Mouse (Mus musculus): ENCODE data around the gene Nrp1. TPM values are rescaled to one million over a fixed set of nuclear protein-coding genes. Genes with fewer than 3 reads are reported as not detected.

The Nrp1 gene
- polyA plus RNA-seq, 1 experiment from 2014 or later, result 48.5 TPM

DNA sequence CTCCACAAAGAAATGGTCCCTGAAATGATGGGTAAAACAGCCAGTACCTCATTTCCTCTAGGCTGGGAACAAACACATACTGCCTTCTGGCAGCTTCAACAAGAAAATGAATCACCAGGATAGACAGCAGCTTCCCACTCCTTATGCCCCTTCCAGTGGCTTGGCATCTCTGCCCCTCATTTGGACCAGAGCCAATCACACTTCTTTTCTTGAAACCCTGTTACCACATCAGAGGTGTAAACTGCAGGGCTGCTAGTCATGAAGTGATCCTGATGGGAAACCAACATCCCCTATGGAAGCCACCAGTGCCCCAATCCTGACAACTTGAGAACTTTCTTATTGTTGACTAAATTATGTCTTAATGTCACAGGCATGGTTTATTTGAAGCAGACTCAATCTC lies 150.3 kb downstream of the Nrp1 start:
- no peak overlapping the region for H3K4me3 ChIP-seq (ENCODE audit: low read depth, low read length)
- no peaks in the 10 kb centered on the region for H3K4me1 ChIP-seq (replicated peaks; ENCODE audit: control insufficient read depth, insufficient read depth, low read length)
- ATAC-seq (replicated peaks; ENCODE audit: low FRiP score) (no peak), DNase-seq (ENCODE audit: low spot score) (no peak)
- no peaks in the 10 kb centered on the region for H3K36me3 ChIP-seq (ENCODE audit: control insufficient read depth, insufficient read depth, low read length)
- H3K27me3 ChIP-seq (replicated peaks; ENCODE audit: control insufficient read depth, insufficient read depth, low read length), result no peaks in the 10 kb centered on the region
- no peaks in the 10 kb centered on the region for H3K9me3 ChIP-seq (ENCODE audit: control insufficient read depth, low read length)
- H3K27ac ChIP-seq (ENCODE audit: low read depth, low read length), result no peak overlapping the region
- H3K4me2 ChIP-seq, result no peak overlapping the region
- H3K9ac ChIP-seq (ENCODE audit: low read depth, low read length), result no peak overlapping the region

DNA sequence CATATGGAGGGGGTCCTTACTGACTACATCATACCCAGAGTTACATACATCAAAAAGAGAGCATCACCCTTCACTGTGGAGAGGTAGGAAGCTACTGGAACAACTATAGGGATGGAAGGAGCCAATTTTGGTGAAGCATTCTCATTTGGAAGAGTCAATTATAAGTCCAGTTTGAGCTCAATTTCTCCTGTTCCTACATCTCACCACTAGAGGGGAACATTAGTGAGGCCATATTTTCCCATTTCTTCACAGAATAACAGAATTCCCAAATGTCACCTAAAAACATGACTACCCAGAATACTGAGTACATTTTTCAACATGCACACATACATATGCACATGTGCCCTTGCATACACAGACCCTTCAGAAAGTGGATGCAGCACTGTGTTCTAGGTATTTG lies 152.6 kb downstream of the Nrp1 start:
- no peak overlapping the region for H3K4me3 ChIP-seq (ENCODE audit: low read depth, low read length)
- ATAC-seq (replicated peaks; ENCODE audit: low FRiP score), result no peak

DNA sequence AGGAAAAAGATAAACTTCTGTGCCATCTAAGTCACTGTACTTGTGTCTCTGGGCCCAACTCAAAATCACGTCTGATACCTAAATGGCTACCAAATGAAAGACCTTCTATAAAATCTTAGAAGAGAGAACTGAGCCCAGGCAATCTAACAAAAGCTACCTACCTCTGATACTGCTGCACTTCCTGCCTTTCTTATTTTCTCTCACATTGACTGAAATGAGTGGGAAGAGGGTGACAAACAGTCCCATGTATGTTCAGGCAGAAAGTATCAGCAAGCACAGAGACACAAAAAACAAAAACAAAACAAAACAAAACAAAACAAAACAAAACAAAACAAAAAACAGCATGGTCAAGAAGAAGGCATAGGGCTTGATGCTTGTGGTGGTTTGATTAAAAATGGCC lies 153.3 kb downstream of the Nrp1 start:
- Histone ChIP-seq H3K4me3 (ENCODE audit: low read depth, low read length) (no peak overlapping the region), H3K9me3 (ENCODE audit: control insufficient read depth, low read length) (no peaks in the 10 kb centered on the region), H3K9ac (ENCODE audit: low read depth, low read length) (no peak overlapping the region), H3K4me1 (replicated peaks; ENCODE audit: control insufficient read depth, insufficient read depth, low read length) (no peaks in the 10 kb centered on the region), H3K36me3 (ENCODE audit: control insufficient read depth, insufficient read depth, low read length) (no peaks in the 10 kb centered on the region), H3K4me2 (no peak overlapping the region), H3K27ac (ENCODE audit: low read depth, low read length) (no peak overlapping the region), H3K27me3 (replicated peaks; ENCODE audit: control insufficient read depth, insufficient read depth, low read length) (no peaks in the 10 kb centered on the region)
- ATAC-seq (replicated peaks; ENCODE audit: low FRiP score) (no peak), DNase-seq (ENCODE audit: low spot score) (no peak)
- WGBS, result 85% methylated on average over 1 of the region's 1 CpGs

More for the DNA sequence above, 152.6 kb downstream of the Nrp1 start:
- no peak overlapping the region for H3K4me2 ChIP-seq
- H3K9ac ChIP-seq (ENCODE audit: low read depth, low read length), result no peak overlapping the region
- no peaks in the 10 kb centered on the region for H3K9me3 ChIP-seq (ENCODE audit: control insufficient read depth, low read length)
- no peak for DNase-seq (ENCODE audit: low spot score)
- no peak overlapping the region for H3K27ac ChIP-seq (ENCODE audit: low read depth, low read length)
- H3K27me3 ChIP-seq (replicated peaks; ENCODE audit: control insufficient read depth, insufficient read depth, low read length), result no peaks in the 10 kb centered on the region
- H3K36me3 ChIP-seq (ENCODE audit: control insufficient read depth, insufficient read depth, low read length), result no peaks in the 10 kb centered on the region
- H3K4me1 ChIP-seq (replicated peaks; ENCODE audit: control insufficient read depth, insufficient read depth, low read length), result no peaks in the 10 kb centered on the region

DNA sequence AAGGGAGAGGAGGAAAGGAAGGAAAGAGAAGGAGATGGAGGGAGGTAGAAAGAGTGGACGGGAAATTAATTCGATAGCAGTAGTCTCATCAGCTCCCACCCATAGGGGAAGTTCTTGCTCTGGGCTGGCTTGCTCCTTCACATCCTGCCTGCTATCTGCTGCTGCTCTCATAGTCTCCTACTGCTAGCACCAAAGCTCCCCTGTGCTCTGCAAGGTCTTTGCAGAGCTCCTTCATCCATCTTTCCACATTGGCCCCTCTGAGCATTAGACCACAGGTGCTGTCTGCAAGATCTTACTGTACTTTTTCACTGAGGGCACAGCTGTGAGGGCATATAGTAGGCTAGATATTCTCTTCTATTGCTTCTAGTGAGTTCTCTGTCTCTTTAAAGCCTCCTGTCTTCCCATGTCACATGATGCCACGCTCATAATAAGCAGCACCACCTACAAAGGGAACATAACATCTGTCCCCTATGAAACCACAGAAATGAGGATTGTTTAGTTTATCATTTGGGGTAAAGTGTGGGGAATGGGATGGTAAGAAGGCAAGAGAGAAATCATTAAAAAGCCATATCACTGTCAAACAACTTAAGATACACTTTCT lies 158.5 kb downstream of the Nrp1 start:
- no peaks in the 10 kb centered on the region for H3K9me3 ChIP-seq (ENCODE audit: control insufficient read depth, low read length)
- 67% methylated on average over 3 of the region's 3 CpGs for WGBS
- no peaks in the 10 kb centered on the region for H3K36me3 ChIP-seq (ENCODE audit: control insufficient read depth, insufficient read depth, low read length)
- H3K9ac ChIP-seq (ENCODE audit: low read depth, low read length), result no peak overlapping the region
- H3K4me3 ChIP-seq (ENCODE audit: low read depth, low read length), result no peak overlapping the region
- DNase-seq (ENCODE audit: low spot score) (no peak), ATAC-seq (replicated peaks; ENCODE audit: low FRiP score) (no peak)
- no peak overlapping the region for H3K4me2 ChIP-seq
- no peak overlapping the region for H3K27ac ChIP-seq (ENCODE audit: low read depth, low read length)
- no peaks in the 10 kb centered on the region for H3K27me3 ChIP-seq (replicated peaks; ENCODE audit: control insufficient read depth, insufficient read depth, low read length)
- H3K4me1 ChIP-seq (replicated peaks; ENCODE audit: control insufficient read depth, insufficient read depth, low read length), result no peaks in the 10 kb centered on the region

DNA sequence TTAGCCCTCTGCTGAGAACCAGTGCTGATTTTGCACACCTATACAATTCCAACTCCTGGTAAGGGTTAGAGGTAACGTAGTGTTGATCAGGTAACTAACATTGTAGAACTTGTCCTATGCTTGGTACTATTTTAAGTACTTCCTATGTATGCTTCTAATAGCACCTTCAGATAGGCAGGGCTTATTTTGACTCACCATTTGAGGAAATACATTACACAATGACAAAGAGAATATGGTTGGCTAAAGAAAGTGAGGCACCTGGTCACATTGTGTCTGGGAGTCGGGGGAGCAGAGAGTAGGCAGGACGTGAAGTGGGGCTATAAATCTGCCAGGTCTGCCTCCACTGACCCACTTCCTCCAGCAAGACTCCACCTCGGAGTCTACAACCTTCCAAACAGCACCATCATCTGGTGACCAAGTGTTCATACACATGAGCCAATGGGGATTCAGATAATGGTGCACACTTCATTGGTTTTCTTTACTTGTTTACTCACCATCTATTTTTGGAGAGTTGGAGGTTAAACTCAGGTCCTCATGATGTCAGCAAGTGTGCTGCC lies 159.2 kb downstream of the Nrp1 start:
- DNase-seq (ENCODE audit: low spot score) (no peak), ATAC-seq (replicated peaks; ENCODE audit: low FRiP score) (no peak)
- Histone ChIP-seq H3K9me3 (ENCODE audit: control insufficient read depth, low read length) (no peaks in the 10 kb centered on the region), H3K4me1 (replicated peaks; ENCODE audit: control insufficient read depth, insufficient read depth, low read length) (no peaks in the 10 kb centered on the region), H3K27me3 (replicated peaks; ENCODE audit: control insufficient read depth, insufficient read depth, low read length) (no peaks in the 10 kb centered on the region), H3K9ac (ENCODE audit: low read depth, low read length) (no peak overlapping the region), H3K4me2 (no peak overlapping the region), H3K36me3 (ENCODE audit: control insufficient read depth, insufficient read depth, low read length) (no peaks in the 10 kb centered on the region), H3K4me3 (ENCODE audit: low read depth, low read length) (no peak overlapping the region), H3K27ac (ENCODE audit: low read depth, low read length) (no peak overlapping the region)
- 37% methylated on average over 4 of the region's 4 CpGs for WGBS

DNA sequence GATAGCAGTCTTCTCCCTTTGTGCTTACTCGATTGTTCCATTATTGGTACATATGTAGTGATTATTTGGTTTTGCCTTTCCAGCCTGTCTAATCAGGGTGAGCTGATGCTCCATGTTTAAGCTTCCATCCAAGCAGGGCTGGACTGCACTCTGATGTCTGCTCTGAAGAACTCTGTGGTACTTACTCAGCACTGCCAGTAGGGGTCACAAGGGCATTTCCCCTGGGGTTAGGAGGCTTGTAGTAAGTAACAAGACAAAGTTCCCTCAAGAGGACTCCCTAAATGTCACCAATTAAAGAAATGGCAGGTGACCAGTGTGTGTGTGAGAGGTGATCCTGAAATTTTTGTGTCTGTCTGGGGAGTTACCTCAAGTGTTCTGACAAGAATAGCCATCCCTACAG lies 161.0 kb downstream of the Nrp1 start:
- Histone ChIP-seq H3K4me1 (replicated peaks; ENCODE audit: control insufficient read depth, insufficient read depth, low read length) (no peaks in the 10 kb centered on the region), H3K27ac (ENCODE audit: low read depth, low read length) (no peak overlapping the region), H3K9ac (ENCODE audit: low read depth, low read length) (no peak overlapping the region), H3K27me3 (replicated peaks; ENCODE audit: control insufficient read depth, insufficient read depth, low read length) (no peaks in the 10 kb centered on the region), H3K36me3 (ENCODE audit: control insufficient read depth, insufficient read depth, low read length) (no peaks in the 10 kb centered on the region), H3K9me3 (ENCODE audit: control insufficient read depth, low read length) (no peaks in the 10 kb centered on the region), H3K4me2 (no peak overlapping the region), H3K4me3 (ENCODE audit: low read depth, low read length) (no peak overlapping the region)
- 71% methylated on average over 1 of the region's 1 CpGs for WGBS
- ATAC-seq (replicated peaks; ENCODE audit: low FRiP score) (peak; percentile 47; the same call in 1 of the 2 replicates), DNase-seq (ENCODE audit: low spot score) (no peak)

DNA sequence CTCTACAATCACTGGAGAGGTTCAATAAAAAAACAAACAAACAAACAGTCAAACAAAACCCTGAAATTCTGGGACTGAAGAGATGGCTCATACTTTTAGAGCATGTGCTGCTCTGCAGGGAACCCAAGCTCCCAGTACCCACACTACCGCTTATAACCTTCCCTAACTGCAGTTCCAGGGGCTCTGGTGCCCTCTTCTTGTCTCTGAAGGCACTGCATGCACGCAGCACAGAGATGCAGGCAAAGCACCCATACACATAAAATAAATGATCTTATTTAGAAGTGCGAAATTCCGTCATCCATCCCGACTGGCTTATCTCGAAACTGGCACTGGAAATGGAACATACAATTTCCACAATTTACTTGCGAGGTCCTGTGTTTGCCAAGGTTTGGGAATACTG lies 165.4 kb downstream of the Nrp1 start:
- DNase-seq (ENCODE audit: low spot score) (no peak), ATAC-seq (replicated peaks; ENCODE audit: low FRiP score) (no peak)
- Histone ChIP-seq H3K9me3 (ENCODE audit: control insufficient read depth, low read length) (no peaks in the 10 kb centered on the region), H3K9ac (ENCODE audit: low read depth, low read length) (no peak overlapping the region), H3K36me3 (ENCODE audit: control insufficient read depth, insufficient read depth, low read length) (no peaks in the 10 kb centered on the region), H3K4me2 (no peak overlapping the region), H3K27ac (ENCODE audit: low read depth, low read length) (no peak overlapping the region), H3K4me3 (ENCODE audit: low read depth, low read length) (no peak overlapping the region), H3K4me1 (replicated peaks; ENCODE audit: control insufficient read depth, insufficient read depth, low read length) (no peaks in the 10 kb centered on the region), H3K27me3 (replicated peaks; ENCODE audit: control insufficient read depth, insufficient read depth, low read length) (no peaks in the 10 kb centered on the region)
- WGBS, result 55% methylated on average over 7 of the region's 7 CpGs

DNA sequence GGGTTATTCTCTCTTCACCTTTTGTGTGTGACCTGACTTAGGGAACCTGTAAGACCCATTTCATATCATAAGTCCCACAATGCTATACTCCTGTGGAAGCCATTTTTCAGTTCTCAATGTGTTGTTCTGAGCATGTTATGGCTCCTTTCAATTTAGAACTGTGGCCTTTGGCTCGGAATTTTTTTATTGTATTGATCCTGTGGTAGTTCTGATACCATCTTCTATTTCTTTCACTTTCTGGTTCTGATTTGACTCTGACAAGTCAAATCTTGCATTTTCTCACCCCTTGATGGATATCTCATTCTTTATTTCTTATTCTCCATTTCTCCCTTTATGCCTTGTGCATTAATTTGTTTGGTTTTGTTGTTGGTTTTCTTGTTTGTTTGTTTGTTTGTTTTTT lies 167.5 kb downstream of the Nrp1 start:
- no peak overlapping the region for H3K4me2 ChIP-seq
- H3K9me3 ChIP-seq (ENCODE audit: control insufficient read depth, low read length), result no peaks in the 10 kb centered on the region
- H3K27me3 ChIP-seq (replicated peaks; ENCODE audit: control insufficient read depth, insufficient read depth, low read length), result no peaks in the 10 kb centered on the region
- no peak for ATAC-seq (replicated peaks; ENCODE audit: low FRiP score)
- no peak overlapping the region for H3K27ac ChIP-seq (ENCODE audit: low read depth, low read length)
- 55% methylated on average over 1 of the region's 1 CpGs for WGBS
- H3K4me1 ChIP-seq (replicated peaks; ENCODE audit: control insufficient read depth, insufficient read depth, low read length), result no peaks in the 10 kb centered on the region
- H3K36me3 ChIP-seq (ENCODE audit: control insufficient read depth, insufficient read depth, low read length), result no peaks in the 10 kb centered on the region
- no peak overlapping the region for H3K4me3 ChIP-seq (ENCODE audit: low read depth, low read length)
- DNase-seq (ENCODE audit: low spot score), result no peak
- H3K9ac ChIP-seq (ENCODE audit: low read depth, low read length), result no peak overlapping the region

DNA sequence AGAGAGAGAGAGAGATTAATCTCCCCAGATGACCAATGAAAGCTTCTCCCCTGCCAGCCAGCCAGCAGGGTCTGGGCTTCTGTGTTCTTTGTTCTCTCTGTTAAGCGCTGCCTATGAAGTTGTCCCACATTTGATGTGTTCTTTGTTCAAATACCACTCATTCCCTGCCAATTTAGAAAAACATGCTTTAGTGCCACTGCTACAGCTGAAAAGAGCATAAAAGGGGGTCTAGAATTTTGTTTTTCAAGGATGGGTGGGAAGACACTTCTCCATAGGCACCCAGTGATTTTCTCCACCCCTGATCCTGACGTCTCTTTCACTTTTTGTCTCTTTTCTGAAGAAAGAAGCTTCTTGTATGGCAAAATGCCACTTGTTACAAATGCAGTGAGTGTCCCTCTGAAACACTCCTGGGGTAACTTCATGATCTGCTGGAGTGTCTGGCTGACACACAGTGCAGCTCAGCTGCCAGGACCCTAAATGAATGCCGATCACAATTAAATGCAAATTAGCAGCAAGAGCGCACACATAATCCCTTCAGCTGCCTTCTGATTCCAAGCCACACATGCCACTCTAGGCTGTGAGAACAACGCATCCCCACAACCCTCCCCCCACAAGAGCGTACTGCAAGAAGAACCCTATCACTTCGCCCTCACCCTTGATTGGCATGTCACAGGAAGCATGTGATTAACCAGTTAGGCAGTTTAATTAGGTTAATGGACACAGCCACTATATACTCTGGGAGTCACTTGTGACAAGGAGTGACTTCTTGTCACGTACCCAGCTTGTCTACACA lies 170.4 kb downstream of the Nrp1 start:
- H3K36me3 ChIP-seq (ENCODE audit: control insufficient read depth, insufficient read depth, low read length), result no peaks in the 10 kb centered on the region
- no peaks in the 10 kb centered on the region for H3K9me3 ChIP-seq (ENCODE audit: control insufficient read depth, low read length)
- no peak overlapping the region for H3K4me2 ChIP-seq
- no peak for DNase-seq (ENCODE audit: low spot score)
- H3K9ac ChIP-seq (ENCODE audit: low read depth, low read length), result no peak overlapping the region
- no peaks in the 10 kb centered on the region for H3K4me1 ChIP-seq (replicated peaks; ENCODE audit: control insufficient read depth, insufficient read depth, low read length)
- no peak for ATAC-seq (replicated peaks; ENCODE audit: low FRiP score)
- H3K4me3 ChIP-seq (ENCODE audit: low read depth, low read length), result no peak overlapping the region
- WGBS, result 51% methylated on average over 8 of the region's 8 CpGs
- no peaks in the 10 kb centered on the region for H3K27me3 ChIP-seq (replicated peaks; ENCODE audit: control insufficient read depth, insufficient read depth, low read length)
- no peak overlapping the region for H3K27ac ChIP-seq (ENCODE audit: low read depth, low read length)

Measured in liver, embryonic 11.5 days (tissue).